Mouse (Mus musculus) splenic B cell, adult 2 months (primary cell): Measurements from ENCODE around the gene Sdc4.

Experiments used
- DNase-seq: peaks from one replicate; pipeline ENCODE4 v3.0.0-alpha.2; 2011; ENCODE audit warnings: low read depth, low spot score
- H3K27me3 ChIP-seq: 2 replicates; pipeline ENCODE4 v1.6.1; 2012; ENCODE audit warnings: mild to moderate bottlenecking, low read length, moderate library complexity, mixed read lengths; ENCODE audit not compliant: control insufficient read depth, poor library complexity, insufficient read depth, severe bottlenecking
- H3K36me3 ChIP-seq: 2 replicates; pipeline ENCODE4 v1.6.1; 2012; ENCODE audit warnings: mild to moderate bottlenecking, low read length, moderate library complexity, mixed read lengths; ENCODE audit not compliant: control insufficient read depth, poor library complexity, insufficient read depth, severe bottlenecking

Sdc4 gene

DNA sequence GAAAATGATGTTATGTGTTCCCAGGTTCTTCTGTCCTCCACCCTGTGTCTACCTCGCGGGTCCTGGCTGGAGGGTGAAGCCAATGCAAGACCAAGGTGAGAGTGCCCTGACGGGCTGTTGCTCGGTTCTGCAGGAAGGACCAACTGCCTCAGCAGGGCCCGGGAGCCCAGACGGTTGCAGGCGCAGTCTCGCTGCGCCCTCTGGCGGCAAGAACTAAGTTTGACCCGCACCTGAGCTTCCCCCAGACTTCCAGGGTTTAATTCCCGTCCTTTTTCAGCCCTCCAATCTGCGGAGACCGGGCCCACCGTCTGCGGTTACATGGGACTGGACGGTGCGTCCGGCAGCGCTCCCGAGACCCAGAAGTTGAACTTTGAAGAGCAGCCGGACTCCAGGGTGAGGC is 36.0 kb downstream of the Sdc4 start:
- no peaks in the 10 kb centered on the region for H3K27me3 ChIP-seq
- H3K36me3 ChIP-seq = no peaks in the 10 kb centered on the region
- peak; percentile 77 for DNase-seq

DNA sequence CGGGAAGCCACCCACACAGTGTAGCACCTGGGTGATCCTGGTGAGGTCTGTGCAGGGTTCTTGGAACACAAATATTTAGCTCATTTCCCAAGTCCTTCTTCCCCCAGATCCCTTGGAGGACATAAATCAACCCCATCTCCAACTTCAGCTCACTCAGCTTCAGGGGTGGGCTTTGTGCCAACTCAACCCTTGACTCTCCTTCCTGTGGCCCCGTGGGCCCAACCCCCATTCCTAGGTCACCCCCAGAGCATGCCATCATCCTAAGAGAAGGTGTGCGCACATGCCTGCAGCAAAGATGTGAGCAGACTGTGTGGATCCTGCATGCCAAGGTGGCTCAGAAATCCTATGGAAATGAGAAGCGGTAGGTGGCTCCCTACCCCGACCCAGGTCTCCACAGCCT is 38.2 kb downstream of the Sdc4 start:
- DNase-seq = no peak
- H3K27me3 ChIP-seq = no peaks in the 10 kb centered on the region
- no peaks in the 10 kb centered on the region for H3K36me3 ChIP-seq

DNA sequence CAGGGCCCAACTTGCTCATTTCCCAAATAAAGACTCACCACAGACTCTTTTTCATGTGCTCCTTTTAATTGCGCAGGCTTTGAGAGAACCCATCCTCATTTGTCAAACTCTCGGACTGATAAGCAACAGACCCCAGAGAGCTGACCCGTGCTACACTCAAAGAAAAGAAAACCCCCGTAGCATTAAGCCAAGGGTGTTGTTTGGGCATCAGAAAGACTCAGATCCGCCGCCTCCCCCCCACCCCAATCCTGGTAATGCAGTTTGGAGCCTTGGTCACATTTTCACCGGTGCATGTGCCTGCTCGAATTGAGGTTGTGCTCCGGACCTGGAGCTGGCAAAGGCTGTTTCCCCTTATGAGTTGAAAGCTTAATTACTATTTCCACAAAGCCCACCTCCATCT is 38.6 kb downstream of the Sdc4 start, which contains the start of gene Matn4:
TSS of gene Matn4 (minus strand) at position 101 of the 400 bp plus-strand sequence.
- no peak for DNase-seq
- no peaks in the 10 kb centered on the region for H3K27me3 ChIP-seq
- no peaks in the 10 kb centered on the region for H3K36me3 ChIP-seq

DNA sequence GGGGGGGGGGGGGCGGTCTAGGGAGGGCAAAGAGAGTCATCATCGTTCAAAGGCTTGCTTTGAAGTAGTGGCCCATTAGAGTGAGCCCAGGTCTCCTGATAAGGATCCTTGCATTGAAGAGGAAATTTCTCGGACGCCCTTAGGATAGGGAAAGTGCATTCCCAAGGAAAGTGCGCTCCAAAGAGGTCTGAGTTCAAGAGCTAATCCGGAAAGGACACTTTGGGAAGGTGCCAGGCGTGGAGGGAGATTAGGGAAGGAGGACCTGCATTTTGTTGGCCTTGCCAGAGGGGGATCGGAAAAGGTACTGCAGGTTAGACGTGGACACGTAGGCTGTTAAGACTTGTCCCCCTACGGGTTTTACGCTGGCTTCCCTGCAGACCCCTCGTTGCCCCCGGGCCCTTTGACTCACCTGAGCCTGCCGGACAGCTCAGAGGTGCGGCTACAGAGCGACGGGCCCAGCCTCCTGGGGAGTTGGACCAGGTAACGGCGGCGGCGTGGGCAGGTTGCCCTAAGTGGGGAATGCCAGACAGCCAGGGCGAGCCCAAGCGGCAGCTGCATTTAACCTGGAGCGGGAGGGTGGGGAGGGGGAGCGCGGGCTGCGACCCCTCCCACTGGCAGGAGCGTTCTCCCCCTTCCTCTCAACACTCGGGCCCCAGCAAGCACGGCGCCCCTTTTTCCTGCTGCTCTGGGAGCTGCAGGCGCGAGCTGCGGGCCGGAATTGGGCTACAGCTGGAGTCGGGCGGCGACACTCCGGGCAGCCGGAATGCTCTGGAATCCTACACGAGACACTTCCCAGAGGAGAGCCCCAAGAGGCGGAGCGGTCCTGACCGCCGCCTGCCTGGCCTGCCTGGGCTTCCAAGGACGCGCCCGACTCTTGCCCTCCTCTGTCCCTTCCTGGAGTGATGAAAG is 39.4 kb downstream of the Sdc4 start:
- H3K36me3 ChIP-seq = no peaks in the 10 kb centered on the region
- DNase-seq = no peak
- no peaks in the 10 kb centered on the region for H3K27me3 ChIP-seq

DNA sequence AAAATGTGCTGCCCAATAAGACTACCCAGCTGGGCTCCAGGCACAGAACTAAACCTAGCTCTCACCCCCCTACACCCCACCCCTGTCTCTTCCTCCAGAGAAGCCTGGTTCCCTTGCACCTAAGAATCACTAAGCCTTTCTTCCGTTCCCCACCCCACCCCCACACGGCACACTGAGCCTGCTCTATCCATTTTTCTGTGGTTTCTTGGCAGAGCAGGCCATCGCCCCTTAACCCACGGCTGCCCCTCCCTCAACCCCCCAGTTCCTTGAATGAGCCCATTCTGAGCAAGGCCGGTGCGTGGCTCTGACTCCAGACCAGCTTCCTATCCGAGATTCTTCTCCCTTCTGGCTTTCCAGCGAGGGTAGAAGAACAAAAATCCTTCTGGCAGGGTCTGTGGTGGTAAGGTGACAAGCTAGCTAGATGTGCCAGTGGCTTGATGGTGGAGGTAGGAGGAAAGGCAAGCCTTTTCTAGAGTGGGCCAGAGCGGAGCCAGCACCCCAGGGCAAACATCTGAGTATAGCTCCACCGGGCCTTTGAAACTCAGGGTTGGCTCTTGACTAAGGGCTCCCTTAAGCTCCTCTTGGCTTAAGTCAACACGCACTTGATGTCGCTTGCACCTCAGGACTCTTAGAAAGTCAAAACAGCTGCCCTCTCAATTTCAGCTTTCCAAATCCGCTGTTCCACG is 40.1 kb downstream of the Sdc4 start:
- no peak for DNase-seq
- Histone ChIP-seq H3K36me3 (no peaks in the 10 kb centered on the region), H3K27me3 (no peaks in the 10 kb centered on the region)

DNA sequence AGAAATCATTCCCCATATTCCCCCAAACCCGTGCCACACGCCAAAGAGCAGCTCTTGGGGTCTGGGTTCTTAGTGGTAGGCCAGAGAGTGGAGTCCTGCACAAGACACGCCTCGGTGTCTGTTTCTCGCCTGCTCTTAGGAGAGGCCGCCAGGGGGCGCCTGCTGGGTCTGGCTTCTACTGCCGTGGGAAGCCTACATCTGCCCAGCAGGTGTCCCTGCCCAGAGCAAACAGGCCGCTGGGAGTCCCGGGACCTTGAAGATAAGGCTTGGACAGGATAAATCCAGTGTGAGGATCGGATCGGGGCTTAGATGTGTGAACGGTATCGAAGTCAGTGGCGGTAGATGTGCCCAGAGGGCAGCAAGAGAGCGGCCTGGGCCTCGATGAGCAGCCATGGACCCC is 40.8 kb downstream of the Sdc4 start, which contains the start of gene Rbpjl:
TSS of gene Rbpjl (plus strand) at position 236 of the 400 bp plus-strand sequence.
- Histone ChIP-seq H3K27me3 (no peaks in the 10 kb centered on the region), H3K36me3 (no peaks in the 10 kb centered on the region)
- DNase-seq = peak; percentile 89

DNA sequence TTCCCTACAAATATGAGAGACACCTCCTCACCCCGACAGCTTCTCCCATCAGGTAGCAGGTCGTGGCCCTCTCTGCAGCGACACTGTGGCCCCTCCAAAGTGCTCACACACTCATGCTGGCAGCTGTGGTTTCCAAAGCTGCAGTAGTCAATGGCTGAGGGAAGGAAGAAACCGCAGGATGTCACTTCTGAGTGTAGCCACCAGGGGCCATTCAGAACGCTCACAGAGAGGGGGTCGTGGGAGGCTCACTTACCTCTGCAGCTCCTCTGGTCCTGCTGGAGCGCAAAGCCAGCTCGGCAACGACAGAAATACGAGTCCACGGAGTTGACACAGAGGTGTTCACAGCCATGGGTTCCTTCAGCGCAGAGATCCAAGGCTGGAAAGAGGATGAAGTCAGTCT is 46.8 kb downstream of the Sdc4 start:
- Histone ChIP-seq H3K36me3 (no peaks in the 10 kb centered on the region), H3K27me3 (no peaks in the 10 kb centered on the region)
- no peak for DNase-seq

DNA sequence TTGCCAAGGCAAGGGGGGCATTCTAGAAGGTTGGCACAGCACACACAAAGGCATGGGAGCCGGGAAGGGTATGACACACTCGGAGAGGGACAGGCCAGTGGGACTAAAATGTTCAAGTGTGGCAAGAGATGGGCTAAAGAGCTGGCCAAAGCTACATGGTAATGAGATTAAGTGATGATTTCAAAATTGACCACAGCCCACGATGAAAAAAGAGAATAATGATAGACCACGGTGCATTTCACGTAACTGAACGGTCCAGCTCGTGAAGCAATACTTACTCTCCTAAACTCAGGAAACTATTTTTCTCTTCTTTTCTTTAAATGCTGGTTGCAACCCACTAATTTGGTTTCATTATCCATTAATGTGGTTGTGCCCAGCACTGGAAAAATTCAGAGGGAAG is 47.6 kb downstream of the Sdc4 start:
- Histone ChIP-seq H3K36me3 (no peaks in the 10 kb centered on the region), H3K27me3 (no peaks in the 10 kb centered on the region)
- DNase-seq = no peak

DNA sequence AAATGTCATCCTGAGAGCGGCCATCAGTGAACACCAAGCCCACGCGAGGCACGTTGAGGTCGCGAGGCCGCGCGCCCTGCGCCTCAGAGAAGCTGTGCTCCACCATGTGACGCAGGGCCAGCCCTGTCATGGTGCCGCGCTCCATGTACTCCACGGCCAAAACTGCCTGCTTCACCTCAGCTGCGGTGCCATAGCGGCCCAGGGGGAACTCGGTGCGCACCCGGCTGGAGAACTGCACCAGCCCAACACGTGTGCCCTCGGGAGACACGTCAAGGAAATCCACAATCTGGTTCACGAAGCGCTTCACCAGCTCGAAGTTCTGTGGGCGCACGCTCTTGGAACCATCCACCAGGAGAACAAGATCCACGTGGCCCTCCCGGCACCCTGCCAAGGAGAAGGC is 50.6 kb downstream of the Sdc4 start:
- Histone ChIP-seq H3K27me3 (no peaks in the 10 kb centered on the region), H3K36me3 (no peaks in the 10 kb centered on the region)
- no peak for DNase-seq

DNA sequence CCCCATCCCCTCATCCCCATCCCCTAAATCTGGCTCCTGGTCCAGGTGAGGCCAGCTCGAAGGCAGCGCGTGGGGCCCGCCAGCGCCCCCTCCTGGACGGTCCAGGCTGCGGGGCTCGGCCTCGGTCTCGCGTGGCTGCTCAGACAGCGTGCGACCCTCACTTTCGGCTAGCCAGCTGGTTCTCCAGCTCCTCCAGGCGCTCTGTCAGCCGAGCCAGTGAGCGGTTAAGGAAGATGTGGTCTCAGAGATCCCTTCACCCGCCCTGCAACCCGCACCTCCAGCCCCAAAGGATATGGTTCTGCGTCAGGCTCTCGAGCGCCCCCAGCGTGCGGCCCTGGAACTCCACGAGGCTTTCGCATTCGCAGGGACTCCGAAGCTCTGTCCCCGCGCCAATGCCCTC is 54.2 kb downstream of the Sdc4 start:
- Histone ChIP-seq H3K36me3 (no peaks in the 10 kb centered on the region), H3K27me3 (no peaks in the 10 kb centered on the region; the same call in 1 of the 2 replicates)
- DNase-seq = peak; percentile 87

DNA sequence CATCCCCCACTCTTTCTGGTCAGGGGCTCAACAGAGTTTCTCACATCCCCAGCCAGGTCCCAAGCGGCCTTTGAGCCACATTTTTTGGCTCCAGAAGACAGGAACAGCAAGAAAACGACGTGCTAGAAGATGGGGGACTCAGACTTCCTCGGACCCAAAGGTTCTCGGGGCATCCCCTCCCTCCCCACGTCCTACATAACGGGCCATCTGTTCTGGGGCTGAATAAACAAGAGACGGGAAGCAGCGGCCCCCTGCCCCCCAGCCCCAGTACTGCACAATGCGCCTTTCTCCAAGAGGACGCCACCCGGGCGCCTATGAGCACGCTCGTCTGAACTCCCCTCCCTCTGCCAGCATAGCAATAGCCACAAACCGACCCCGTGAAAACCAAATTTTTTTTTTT is 54.7 kb downstream of the Sdc4 start, which contains the start of gene Slpi:
TSS of gene Slpi (minus strand) at position 76 of the 400 bp plus-strand sequence.
- DNase-seq = peak; percentile 25
- H3K36me3 ChIP-seq = no peaks in the 10 kb centered on the region
- no peaks in the 10 kb centered on the region; the same call in 1 of the 2 replicates for H3K27me3 ChIP-seq

DNA sequence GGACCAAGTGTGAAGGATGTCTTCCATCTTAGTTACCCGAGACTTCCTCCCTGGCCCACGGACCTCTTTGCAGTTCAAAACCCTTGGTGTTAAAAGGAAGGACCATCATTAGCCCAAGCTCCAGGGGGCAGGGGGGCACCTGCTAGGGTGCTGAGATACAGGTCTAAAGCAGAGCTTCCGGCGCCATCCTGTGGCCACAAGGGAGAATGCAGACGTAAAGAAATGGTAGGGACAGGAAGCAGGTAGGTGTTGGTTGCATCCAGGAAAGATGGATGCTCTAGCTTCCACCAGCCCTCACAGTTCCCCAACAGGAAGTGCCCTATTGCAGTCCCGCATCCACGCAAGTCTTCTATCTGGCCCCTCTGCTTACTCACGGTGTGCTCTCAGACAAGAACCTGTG is 56.7 kb downstream of the Sdc4 start:
- Histone ChIP-seq H3K36me3 (no peaks in the 10 kb centered on the region), H3K27me3 (no peaks in the 10 kb centered on the region; the same call in 1 of the 2 replicates)
- peak; percentile 84 for DNase-seq

DNA sequence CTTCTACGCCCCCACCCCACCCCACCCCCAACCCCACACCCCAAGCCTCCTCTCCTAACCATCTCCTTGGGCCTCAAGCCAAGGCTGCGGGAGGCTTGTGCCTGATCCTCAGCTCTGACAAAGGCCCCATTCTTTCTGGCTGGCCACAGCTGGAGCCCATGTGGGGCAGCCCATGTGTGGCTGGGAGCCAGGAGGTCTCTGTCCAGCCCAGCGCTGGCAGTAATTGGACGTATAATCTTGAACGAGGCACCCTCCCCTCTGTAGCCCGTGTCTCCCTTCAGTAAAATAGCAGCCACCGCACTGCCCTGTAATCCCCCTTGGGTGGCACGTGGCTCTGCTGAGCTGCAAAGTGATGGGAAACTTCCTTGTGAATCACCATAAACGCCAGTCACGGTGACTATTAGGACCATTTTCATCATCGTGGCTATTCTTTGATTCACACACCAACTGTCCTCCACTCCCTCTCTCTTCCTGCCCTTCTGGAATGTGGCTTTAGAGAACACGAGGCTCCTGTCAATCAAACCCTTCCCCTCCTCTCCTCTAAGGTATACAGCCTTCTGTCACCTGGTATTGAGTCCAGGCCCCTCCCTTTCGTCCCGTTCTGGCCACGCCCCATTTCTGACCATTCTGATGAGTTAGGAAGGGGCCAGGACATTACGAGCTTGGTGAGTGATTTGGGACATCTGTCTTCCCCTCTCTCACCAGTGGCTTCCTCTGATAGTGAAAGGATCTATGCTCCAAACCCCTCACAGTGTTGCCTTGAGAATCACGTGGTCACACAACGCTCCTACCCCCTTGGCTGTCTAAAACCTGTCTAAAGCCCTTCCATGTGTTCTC is 57.5 kb downstream of the Sdc4 start:
- no peak for DNase-seq
- H3K27me3 ChIP-seq = no peaks in the 10 kb centered on the region; the same call in 1 of the 2 replicates

DNA sequence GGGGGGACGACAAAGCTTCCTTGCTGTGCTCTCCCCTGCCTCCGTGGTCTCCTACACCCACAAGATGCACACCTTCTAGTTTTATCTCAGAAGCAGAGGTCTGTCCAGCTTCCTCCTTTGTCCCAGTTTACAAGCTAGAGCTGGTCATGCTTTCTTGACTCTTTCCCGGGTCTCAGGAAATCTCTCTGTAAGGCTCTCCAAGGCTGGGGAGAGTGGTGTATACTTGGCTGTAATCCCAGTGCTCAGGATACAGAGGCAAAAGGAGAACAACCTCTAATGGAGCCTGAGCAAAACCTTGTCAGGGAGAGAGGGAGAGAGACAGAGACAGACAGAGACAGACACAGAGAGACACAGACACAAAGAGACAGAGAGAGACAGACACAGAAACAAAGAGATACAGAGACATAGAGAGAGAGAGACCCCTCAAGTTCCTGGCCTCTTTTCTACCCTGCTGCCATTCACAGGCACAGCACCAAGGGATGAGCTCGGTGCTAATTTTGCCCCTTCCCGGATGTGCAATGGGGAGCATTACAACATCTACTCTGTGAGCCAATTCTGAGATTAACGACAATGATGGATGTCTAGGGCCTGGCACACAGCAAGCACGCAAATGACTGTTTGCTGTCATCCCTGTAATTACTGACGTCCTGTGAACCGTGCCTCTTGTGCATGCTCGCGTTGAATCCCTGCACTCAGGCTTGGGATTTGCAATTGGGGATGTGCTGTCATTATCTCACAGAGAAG is 59.9 kb downstream of the Sdc4 start:
- H3K27me3 ChIP-seq = no peaks in the 10 kb centered on the region; the same call in 1 of the 2 replicates
- DNase-seq = no peak

More for the DNA sequence above, 57.5 kb downstream of the Sdc4 start:
- no peaks in the 10 kb centered on the region for H3K36me3 ChIP-seq

More for the DNA sequence above, 59.9 kb downstream of the Sdc4 start:
- no peaks in the 10 kb centered on the region for H3K36me3 ChIP-seq
